Mouse (Mus musculus) CD8-positive naive resting alpha-beta T cell, adult 2 months (primary cell): ENCODE measurements around the gene Ttc23.

Experiments used
- DNase-seq, 2 experiments: peaks; one replicate each; pipeline ENCODE4 v3.0.0; 2022; ENCODE audit warnings: low read depth in 2 of 2, low spot score in 2 of 2

The Ttc23 gene

GRCm38 (mm10) chr7:67740382-67740781 lies 93.2 kb downstream of the Ttc23 start:
- no peak for DNase-seq

GRCm38 (mm10) chr7:67740796-67741195 lies 93.6 kb downstream of the Ttc23 start:
- DNase-seq = no peak

- DNase-seq = no peak
These were observed 94.5 kb downstream of the Ttc23 start for GRCm38 (mm10) chr7:67741706-67742105.

GRCm38 (mm10) chr7:67747731-67748305 lies 100.6 kb downstream of the Ttc23 start:
- DNase-seq = no peak

DNA sequence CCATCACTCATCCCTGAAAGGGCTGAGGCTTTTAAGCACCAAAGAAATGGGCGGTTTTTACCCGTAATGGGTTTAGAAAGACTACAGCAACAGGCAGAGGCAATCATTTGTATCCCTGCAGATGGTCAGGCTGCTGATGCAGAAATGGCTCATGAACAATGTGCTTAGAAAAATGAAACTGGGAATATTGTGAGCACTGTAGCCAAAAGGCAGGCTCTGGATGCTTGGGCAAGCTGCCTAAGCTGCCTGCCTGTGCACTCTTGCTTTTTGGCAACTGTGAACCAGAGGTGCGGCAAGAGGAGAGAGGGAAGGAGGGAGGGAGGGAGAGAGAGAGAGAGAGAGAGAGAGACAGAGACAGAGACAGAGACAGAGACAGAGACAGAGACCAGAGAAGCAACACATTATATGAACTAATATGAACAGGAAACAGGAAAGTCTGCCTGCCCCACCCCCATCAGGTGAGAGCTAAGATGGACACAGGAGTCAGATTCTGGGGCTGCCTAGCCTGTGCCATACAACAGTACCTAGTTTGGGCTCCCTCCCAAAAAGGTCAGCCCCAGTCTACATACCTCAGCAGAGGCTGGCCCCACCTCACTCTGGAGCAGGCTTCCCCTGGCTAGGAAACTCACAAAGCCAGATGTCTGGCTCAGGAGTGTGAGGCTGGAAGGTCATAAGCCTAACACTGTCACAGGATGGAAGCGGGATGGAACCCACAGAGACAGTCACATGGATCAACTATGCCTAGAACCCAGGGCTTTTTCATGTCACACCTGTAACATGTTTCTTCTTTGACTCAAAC lies 102.4 kb downstream of the Ttc23 start:
- DNase-seq = no peak

DNA sequence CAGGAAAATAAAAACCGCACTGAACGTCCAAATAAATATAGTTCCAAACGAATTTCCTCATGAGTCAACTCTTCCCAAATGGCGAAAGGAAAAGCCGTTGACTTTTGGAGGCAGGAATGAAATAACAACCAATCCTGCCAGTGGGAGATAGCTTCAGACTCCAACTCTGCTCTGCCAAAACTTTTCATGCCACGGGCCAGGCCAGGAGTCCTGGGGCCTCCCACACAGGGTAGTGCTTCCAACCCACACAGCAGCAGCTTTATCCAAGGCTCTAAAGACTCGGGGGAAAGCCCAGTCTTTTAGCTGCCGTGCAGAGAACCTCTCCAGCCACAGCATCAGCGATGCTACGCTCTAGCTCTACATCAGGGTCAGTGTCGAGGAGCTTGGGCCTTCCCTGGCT lies 107.4 kb downstream of the Ttc23 start:
- no peak for DNase-seq

GRCm38 (mm10) chr7:67755366-67755765 lies 108.2 kb downstream of the Ttc23 start:
- DNase-seq = no peak

- DNase-seq = no peak
These were observed 109.4 kb downstream of the Ttc23 start for GRCm38 (mm10) chr7:67756636-67757035.

- no peak for DNase-seq
These were observed 111.3 kb downstream of the Ttc23 start for GRCm38 (mm10) chr7:67758506-67758857.

GRCm38 (mm10) chr7:67758858-67759628 lies 111.8 kb downstream of the Ttc23 start:
- no peak for DNase-seq

GRCm38 (mm10) chr7:67759629-67759995 lies 112.4 kb downstream of the Ttc23 start, which contains the start of gene Synm:
TSS of gene Synm (minus strand) at chr7:67759742.
- peak; percentile 22 to 28 for DNase-seq

DNA sequence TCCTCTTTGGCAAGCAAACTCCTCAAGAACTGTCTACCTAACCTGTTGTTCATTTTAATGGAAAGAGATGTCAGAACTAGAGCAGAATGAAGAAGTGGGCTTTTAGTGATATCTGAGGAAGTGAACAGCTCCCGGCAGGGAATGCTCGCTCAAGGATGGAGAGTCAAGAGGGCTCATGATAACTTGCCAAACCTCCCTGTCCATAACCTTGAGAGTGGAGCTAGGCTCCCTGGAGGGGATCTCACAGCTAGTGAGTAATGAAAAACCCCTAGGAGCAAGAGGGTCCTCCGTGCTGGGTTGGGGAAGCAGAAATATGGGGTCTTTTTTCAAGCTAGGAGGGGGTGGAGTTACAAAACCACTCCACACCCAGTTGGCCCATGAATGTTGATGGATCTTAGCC lies 116.4 kb downstream of the Ttc23 start:
- no peak for DNase-seq

DNA sequence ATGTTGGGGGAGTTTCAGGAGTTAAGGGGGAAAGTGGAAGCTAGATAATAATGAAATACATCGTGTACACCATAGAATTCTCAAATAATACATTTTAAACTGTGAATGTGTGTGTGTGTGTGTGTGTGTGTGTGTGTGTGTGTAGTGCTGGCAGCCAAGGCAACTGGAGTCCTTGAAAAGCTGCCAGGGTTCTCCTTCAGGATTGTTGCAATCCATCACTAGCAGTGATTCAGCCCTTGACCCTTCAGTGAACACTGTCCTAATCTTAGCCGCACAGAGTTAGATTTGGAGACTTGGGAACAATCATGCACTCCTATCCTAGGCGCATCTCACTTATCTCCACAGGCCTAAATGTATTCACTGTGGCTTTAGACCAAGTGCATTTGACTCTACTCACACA lies 120.9 kb downstream of the Ttc23 start:
- DNase-seq = no peak

GRCm38 (mm10) chr7:67769487-67769886 lies 122.3 kb downstream of the Ttc23 start:
- DNase-seq = no peak

- DNase-seq = no peak
These were observed 125.0 kb downstream of the Ttc23 start for GRCm38 (mm10) chr7:67772231-67772630.

- DNase-seq = no peak
These were observed 128.4 kb downstream of the Ttc23 start for GRCm38 (mm10) chr7:67775623-67776022.

- DNase-seq = no peak
These were observed 129.6 kb downstream of the Ttc23 start for GRCm38 (mm10) chr7:67776636-67777305.

DNA sequence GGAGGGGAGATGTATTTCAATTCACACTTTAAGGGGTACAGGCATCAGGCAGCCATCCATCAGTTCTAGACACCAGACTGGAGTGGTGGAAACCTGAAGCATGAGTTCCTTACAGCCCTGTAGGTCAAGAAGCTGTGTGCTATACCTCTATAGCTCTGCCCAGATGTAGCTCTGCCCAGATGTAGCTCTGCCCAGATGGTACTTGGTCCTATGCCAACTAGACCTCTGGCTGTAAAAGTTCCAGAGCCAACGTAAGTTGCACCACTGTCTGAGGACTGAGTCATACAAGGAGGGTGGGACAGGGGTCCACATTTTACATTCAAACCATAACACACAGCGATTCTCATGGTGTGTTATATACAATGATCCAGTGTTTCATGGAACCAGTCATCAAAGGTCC lies 140.7 kb downstream of the Ttc23 start:
- DNase-seq = no peak

- peak; percentile 38 to 64 for DNase-seq
These were observed 141.5 kb downstream of the Ttc23 start for GRCm38 (mm10) chr7:67788713-67789112.

- DNase-seq = no peak
These were observed 144.0 kb downstream of the Ttc23 start for GRCm38 (mm10) chr7:67791256-67791655.

DNA sequence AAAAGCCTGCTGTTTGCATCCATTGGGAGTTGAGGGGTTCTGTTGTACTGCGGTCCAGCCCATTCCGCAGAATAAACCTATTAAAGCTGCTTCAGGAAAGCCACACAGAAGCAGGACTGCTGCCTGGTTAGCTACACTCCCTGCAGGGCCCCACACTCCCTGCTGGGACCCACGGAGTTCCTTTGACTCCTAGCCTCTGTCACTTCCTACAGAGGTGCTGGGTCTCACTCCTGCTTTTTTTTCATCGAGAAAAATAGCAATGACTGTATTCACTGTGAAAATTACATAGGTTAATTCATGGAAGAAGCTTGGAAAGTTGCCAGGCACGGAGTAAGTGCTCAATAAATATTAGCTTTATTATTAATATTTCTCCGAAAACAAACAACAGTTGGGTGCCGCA lies 146.2 kb downstream of the Ttc23 start:
- no peak for DNase-seq

GRCm38 (mm10) chr7:67797065-67797464 lies 149.9 kb downstream of the Ttc23 start:
- DNase-seq = no peak
